ENCODE assay signal across 31 mouse cellular contexts in genomic region chr3:135377445-135377844, GRCm38 (mm10). TPM values are rescaled to one million over a fixed set of nuclear protein-coding genes. Genes with fewer than 3 reads are reported as not detected.
"Had no signal": no experiment of that assay in that cellular context is flagged by ENCODE, and none has a peak within 500 bp of the region (broad histone marks: within the 10 kb centered on the region; RNA-seq: fewer than 3 reads in every experiment).

No protein-coding gene starts in this region.

- ATAC-seq: hindbrain, postnatal 0 days; intestine, embryonic 16.5 days; liver, embryonic 12.5 days had no signal

- H3K9ac ChIP-seq: heart, embryonic 13.5 days; heart, embryonic 15.5 days; hindbrain, embryonic 13.5 days; hindbrain, embryonic 15.5 days; kidney, embryonic 15.5 days; limb, embryonic 12.5 days; limb, embryonic 15.5 days; liver, embryonic 12.5 days had no signal

- H3K36me3 ChIP-seq: heart, embryonic 13.5 days; heart, embryonic 15.5 days; hindbrain, embryonic 13.5 days; hindbrain, embryonic 15.5 days; kidney, embryonic 15.5 days; limb, embryonic 12.5 days; limb, embryonic 15.5 days; liver, embryonic 12.5 days had no signal

- H3K9me3 ChIP-seq: heart, embryonic 13.5 days; heart, embryonic 15.5 days; hindbrain, embryonic 13.5 days; hindbrain, embryonic 15.5 days; kidney, embryonic 15.5 days; limb, embryonic 12.5 days; limb, embryonic 15.5 days; liver, embryonic 12.5 days had no signal

- DNase-seq: gastrocnemius, postnatal 14 days; gastrocnemius, postnatal 36 days; heart, adult 11 months; heart, adult 2 months; heart, postnatal 14 days; heart, postnatal 36 days; kidney, adult 11 months; kidney, adult 2 months; kidney, adult 9 months; kidney, postnatal 14 days; kidney, postnatal 36 days; layer of hippocampus, adult 9-11 months; layer of hippocampus, postnatal 36 days; left cerebral cortex, postnatal 4 days had no signal

- H3K4me3 ChIP-seq: heart, adult 2 months; heart, embryonic 13.5 days; heart, embryonic 15.5 days; hindbrain, embryonic 13.5 days; hindbrain, embryonic 15.5 days; kidney, embryonic 15.5 days; limb, embryonic 12.5 days; limb, embryonic 15.5 days; liver, embryonic 12.5 days had no signal

- H3K27ac ChIP-seq: heart, adult 2 months; heart, embryonic 13.5 days; heart, embryonic 15.5 days; hindbrain, embryonic 13.5 days; hindbrain, embryonic 15.5 days; hindbrain, postnatal 0 days; kidney, embryonic 15.5 days; kidney, postnatal 0 days; limb, embryonic 12.5 days; limb, embryonic 15.5 days; liver, embryonic 12.5 days had no signal

- H3K27me3 ChIP-seq: heart, embryonic 13.5 days; heart, embryonic 15.5 days; hindbrain, embryonic 13.5 days; hindbrain, embryonic 15.5 days; kidney, embryonic 15.5 days; limb, embryonic 12.5 days; limb, embryonic 15.5 days; liver, embryonic 12.5 days had no signal

- H3K4me1 ChIP-seq: heart, embryonic 13.5 days; hindbrain, embryonic 13.5 days; hindbrain, embryonic 15.5 days; kidney, embryonic 15.5 days; limb, embryonic 12.5 days; limb, embryonic 15.5 days; liver, embryonic 12.5 days had no signal

- H3K4me2 ChIP-seq: heart, embryonic 11.5 days; heart, embryonic 13.5 days; heart, embryonic 15.5 days; hindbrain, embryonic 13.5 days; hindbrain, embryonic 15.5 days; kidney, embryonic 15.5 days; limb, embryonic 12.5 days; limb, embryonic 15.5 days; liver, embryonic 12.5 days had no signal

RNA-seq across cellular contexts. Expression of gene Slc9b1, which starts 29.6 kb away (rescaled TPM):
- total RNA-seq: gastrocnemius, adult 18-20 months; gastrocnemius, adult 8-10 months; gastrocnemius, postnatal 14 days; gastrocnemius, postnatal 36 days; hindbrain, postnatal 0 days; layer of hippocampus, postnatal 36 days; left cerebral cortex, postnatal 25 days had no signal
- polyA plus RNA-seq: heart, embryonic 13.5 days; heart, embryonic 15.5 days; hindbrain, embryonic 11.5 days; hindbrain, embryonic 15.5 days; hindbrain, postnatal 0 days; limb, embryonic 15.5 days; liver, adult 2 months had no signal
